Mouse (Mus musculus) neutrophil, adult 5-6 weeks (primary cell): ENCODE measurements around the gene Pomc. TPM values are rescaled to one million over a fixed set of nuclear protein-coding genes. Genes with fewer than 3 reads are reported as not detected.
A peak's percentile ranks its signal among the peaks of the same experiment; 100 is the strongest.
"Not testable (repeated sequence)": the region's sequence is repeated elsewhere in the genome, so short reads cannot be mapped to it uniquely, and the experiment has no call there.

Experiments used
- ATAC-seq: fragments of 151-379, 151-347 bp; 2 replicates; pipeline ENCODE4 v1.8.0; 2017; ENCODE audit warnings: mild to moderate bottlenecking, moderate TSS enrichment; ENCODE audit not compliant: insufficient number of reproducible peaks, poor library complexity, low FRiP score, severe bottlenecking; ENCODE audit errors: extremely low read depth
- total RNA-seq: library from RNA; stranded (forward); fragments of 200-1000 nt; gene quantifications from 2 replicates; pipeline ENCODE4 v1.2.3, GENCODE M21; 2017

The Pomc gene
- 0.70 and 1.2 TPM in 2 replicates for total RNA-seq

DNA sequence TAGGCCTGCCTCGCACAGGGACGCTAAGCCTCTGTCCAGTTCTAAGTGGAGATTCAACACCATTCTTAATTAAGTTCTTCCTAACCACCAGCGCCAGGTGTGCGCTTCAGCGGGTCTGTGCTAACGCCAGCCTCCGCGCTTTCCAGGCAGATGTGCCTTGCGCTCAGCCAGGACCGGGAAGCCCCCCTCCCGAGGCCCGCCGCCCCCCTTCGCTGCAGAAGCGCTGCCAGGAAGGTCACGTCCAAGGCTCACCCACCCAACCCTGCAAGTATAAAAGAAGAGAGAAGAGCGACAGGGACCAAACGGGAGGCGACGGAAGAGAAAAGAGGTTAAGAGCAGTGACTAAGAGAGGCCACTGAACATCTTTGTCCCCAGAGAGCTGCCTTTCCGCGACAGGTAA lies at the start of gene Pomc:
TSS of gene Pomc (plus strand) at position 301 of the 400 bp plus-strand sequence.
- no peak for ATAC-seq

DNA sequence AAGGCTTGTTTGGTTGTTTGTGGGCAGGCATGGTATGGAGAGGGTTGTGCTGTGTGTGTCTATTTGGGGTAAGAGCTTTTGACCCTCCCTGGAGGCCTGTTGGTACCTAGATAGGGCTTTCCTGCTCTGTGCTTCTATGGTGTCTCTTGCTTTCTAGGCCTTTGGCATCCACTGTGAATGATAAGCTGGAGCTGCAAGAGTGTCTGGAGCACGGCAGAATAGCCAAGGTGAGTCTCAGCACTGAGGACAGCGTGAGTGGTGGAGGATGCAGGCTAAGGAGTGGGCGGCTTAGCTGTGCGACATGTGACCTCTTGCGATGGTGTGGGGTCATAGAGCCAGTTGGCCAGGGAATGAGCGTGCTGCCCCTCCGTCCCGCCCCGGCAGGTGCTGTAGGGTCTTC lies 49.3 kb upstream of the Pomc start:
- ATAC-seq = no peak

DNA sequence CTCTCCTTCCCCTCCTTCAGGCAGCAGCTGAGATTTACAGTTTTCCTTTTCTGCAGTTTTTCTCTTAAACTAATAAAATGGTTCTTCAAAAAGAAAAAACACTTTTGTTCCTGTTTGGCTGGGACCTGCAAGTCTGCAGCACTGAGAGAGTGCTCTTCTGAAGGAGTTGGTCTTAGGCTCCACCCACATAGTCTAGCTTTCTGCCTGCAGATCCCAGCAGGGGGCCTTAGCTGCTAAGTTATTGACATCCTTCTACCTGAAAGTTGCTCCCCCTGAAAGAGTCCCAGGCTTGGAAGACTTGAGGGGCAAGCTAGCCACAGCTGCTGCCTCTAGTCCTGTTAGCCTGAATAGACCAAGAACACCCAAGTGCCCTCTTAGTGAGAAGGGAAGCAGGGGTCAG lies 48.4 kb upstream of the Pomc start:
- no peak for ATAC-seq

DNA sequence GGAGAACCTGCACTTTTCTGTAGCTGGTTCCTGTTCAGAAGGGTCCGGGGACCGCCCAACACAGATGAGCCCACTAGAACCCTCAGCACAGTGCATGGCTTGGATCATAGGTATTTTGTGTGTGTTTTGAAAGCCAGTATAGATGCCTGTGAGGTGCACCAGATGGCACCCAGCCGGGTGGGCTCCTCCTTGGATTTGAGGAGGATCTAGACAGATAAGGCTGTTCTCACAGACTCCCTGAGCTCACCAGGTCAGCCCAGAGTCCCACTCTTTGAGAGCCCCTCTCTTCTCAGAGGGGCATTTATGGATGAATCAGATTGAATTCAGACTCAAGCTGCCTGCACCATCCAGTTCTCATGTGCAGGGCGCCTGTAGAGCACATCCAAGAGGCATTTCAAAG lies 47.7 kb upstream of the Pomc start:
- no peak for ATAC-seq

DNA sequence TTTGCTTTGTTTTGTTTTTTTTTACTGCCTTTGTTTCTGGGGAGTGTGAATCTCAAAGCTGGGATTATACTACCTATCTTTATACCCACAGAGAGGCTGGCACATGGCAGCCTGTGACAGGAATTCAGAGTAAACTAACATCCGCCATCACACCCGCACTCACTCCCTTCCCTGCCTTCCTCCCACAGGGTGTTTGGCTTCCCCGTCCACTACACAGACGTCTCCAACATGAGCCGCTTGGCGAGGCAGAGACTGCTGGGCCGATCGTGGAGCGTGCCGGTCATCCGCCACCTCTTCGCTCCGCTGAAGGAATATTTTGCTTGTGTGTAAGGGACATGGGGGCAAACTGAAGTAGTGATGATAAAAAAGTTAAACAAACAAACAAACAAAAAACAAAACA lies 47.3 kb upstream of the Pomc start:
- no peak for ATAC-seq

DNA sequence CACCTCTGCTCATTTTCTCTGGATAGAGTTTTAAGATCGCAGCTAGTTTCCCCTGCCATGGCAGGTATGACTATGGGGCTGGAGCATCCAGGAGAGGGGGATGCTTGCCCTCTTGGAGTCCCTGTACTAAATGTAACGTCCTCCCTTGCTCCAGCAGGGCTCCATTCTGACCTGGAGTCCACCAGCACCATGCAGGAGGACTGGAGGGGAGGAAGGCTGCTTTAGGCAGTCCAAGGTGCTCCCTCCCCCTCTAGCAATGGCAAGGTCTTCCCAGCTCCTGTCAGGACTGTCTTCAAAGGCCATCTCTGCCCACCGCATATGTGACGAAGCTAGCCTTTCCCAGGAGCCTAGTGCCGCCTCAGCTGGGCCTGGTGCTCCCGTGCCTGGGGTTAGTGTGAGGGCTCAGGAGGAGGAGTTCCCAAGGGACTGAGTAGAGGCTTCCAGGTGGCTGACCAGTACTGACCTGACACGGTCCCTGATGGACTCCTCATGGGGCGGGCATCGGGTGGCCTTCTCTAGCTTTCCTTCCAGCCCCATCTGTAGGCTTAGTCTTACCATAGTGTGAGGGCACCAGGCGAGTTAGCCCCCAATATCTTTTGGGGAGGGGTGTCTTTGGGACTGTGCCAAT lies 44.2 kb upstream of the Pomc start:
- no peak for ATAC-seq

DNA sequence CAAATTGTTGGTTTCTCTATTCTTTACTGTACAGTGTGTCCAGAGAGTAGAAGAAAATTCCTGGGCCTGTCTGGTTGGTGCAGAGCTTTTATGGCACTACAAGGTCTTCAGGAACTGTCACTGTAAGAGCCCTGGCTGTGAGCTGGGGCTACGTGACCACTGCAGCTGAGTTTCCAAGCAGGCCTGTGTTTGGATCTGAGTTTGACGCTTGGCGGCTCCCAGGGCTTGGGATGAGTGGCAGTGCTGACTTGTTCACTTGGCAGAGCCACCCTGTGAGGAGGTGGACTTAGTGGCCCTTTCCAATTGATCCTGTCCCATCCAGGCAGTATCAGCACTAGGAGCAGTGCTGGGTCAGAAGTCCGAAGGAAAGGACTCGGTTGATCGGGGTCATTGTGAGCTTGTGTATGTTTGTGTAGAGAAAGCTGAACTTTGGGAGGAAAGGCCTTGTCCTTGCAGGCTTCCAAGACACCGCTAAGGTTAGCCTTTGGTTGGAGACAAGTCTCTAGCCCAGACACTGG lies 42.9 kb upstream of the Pomc start:
- no peak for ATAC-seq

DNA sequence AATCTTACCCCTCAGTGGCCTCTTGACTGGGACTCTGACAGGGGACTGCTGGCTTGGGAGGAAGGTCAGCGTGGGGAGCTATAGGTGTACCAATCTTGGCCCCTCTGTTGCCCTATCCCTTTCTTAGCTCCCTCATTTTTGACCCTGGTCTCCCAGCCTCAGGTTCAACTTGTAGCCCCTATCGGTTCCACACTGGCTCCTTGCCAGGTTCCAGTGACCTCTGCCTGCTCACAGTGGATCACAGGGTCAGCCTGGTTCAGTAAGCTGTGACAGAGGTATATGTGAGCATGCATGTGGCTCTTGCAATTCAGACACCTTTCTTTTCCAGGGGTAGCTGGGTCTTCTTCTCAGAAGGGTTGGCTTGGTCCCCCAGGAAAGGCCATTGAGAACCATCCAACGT lies 38.9 kb upstream of the Pomc start:
- ATAC-seq = no peak

DNA sequence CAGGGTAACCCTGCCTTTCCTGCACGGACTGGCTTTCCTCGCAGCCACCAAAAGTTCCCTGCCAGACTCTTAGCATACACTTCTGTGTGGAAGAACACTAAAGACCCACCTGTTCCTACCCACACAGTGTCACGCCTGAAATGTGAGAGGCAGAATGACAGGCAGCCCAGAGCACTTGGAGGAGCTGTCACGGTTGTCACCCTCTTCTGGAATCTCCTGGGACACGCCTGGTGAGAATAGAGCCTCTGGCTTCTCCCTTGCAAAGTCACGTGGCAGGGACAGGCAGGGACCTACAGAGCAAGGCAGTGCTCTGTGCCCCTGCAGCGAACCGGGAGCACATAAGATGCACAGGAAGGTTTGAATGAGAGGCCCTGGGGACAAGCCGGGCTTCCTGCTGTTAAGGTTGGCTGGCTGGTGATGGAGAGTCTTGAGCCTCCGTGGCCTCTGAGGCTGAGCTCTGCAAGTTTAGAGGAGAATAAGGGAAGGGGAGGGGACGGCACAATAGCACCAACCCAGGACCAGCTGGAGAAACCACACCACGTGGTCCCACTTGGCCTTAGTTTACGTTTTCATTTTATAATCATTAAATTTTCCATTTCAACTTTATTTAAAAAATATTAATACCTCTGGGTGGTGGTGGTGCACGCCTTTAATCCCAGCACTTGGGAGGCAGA lies 36.9 kb upstream of the Pomc start:
- no peak for ATAC-seq

DNA sequence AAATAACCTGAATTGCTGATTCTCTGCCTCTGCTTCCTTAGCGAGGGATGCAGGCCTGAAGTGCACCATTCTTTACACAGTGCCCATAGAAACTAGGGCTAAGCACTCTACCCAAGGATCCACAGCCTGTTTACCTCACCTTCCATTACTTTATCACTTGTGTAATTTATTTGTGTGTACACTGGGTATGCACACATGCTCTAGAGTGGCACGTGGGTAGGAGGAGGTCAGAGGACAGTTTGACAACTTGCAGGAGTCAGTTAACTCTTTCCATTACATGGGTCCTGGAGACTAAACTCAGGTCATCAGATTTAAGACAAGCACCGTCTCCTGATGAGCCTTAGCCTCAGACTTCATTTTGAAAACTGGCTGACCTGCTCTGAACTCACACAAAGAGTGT lies 36.2 kb upstream of the Pomc start:
- ATAC-seq = no peak

DNA sequence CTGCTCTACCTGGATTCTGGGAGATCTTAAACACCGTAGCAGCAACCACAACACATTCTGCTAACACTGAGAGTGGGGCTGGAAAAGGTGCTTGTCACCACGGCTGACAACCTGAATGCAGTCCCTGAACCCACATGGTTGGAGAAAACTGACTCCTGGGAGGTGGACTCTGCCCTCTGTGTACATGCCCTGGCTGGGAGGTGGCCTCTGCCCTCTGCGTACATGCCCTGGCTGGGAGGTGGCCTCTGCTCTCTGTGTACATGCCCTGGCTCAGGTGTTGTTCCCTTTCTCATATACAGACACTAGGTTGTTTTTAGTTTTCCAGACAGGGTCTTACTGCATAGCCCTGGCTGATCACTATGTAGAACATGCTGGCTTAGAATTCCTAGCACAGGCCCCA lies 35.3 kb upstream of the Pomc start:
- no peak for ATAC-seq

DNA sequence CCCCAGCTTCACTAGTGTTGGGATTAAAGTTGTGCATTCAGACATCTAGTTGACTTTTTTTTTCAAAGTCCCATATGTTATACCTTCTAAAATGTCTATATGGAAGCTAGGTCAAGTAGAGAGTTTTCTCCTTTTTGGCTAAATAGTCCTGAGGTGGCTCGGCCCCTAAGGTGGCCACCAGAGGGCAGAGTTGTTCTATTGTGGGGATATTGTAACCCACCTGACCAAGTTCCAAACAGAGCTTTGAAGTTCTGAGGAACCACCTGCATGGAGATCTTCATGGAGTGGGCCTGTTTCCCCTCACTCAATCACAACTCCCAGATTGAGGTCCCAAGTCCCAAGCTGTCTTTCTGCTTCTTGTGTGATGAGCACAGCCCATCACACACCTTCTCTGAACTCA lies 28.6 kb upstream of the Pomc start:
- ATAC-seq = no peak

DNA sequence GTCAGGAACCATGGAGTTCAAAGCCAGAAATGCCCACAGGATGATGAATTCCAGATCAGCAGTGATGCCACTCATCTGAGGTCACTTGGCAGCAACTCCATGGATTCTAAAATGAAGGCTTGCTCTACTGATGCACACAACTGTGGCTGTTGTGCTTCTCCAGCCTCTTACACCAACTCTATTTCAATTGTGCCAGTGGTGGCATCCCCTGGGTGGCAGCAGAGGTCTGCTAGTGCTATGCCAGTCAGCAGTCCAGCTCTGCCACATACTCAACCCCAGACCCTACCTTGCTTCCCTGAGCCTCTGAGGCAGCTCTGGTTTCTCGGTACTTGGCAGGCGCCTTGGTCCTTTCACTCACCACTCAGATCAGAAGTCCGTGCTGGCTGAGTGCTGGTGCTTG lies 25.9 kb upstream of the Pomc start:
- ATAC-seq = no peak

DNA sequence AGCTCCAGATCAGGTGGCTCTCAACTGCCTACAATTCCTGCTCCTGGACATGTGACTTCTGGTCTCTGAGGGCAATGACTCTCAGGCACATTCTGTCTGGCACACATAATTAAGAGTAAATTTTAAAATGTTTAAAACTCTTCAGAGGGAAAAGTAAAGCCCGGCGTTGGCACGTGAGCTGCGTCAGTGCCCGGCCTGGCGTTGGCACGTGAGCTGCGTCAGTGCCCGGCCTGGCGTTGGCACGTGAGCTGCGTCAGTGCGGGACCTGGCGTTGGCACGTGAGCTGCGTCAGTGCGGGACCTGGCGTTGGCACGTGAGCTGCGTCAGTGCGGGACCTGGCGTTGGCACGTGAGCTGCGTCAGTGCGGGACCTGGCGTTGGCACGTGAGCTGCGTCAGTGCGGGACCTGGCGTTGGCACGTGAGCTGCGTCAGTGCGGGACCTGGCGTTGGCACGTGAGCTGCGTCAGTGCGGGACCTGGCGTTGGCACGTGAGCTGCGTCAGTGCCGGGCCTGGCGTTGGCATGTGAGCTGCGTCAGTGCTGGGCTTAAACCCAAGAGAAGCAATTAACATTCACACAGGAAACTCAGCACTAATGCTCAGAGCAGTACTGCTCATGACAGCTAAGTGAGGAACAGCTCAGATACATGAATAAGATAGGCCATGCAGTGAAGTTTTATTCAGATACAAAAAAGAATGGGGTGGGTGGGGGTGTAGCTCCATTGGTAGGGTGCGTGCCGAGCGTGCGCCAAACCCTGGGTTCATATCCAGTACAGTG lies 24.5 kb upstream of the Pomc start:
- not testable (repeated sequence) for ATAC-seq

DNA sequence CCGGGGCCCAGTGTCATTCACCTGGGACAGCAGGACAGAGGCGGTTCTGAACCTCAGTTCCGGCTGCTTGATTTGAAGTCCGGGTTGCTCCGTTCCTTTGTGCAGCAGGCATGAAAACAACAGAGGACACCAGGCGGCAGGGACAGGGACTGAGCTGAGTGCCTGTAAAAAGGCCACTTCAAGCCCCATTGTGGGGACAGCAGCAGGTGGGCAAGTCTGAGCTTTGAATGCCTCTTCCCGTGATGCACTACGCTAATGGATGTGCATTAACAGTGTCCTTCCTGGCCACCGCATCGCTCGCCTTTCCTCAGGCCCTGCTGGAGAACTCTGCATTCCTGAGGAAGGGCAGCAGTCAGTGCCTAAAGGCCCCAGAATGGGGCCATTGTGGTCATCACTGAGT lies 12.7 kb upstream of the Pomc start:
- ATAC-seq = no peak

DNA sequence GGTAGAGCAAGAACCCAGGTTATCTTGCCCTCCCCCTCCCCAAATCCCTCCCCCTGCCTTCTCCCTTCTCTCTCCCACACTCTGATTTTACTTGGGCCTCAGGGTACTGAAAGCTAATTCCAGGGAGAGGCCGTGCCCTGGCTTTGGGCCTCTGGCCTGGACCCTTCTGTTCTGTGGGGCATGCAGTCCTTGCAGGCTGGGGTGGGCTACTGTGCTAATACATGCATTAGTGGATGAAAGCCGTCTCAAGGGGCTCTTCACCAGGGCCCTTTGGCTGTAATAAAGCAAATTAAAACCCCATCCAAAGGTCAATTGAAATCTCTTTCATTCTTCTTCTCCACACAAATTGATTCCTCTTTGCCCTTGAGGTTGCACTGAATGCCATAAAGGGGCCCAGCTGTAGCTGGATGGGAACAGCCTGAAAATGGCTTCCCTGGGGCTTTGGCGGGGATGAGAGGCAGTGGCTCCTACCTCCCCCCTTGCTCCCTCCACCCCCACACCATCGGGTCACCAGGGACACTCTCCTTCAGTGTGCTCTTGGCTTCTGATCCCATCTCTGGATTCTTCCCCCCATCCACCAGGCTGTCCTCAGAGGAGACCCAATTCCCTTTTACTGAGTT lies 10.2 kb upstream of the Pomc start:
- no peak for ATAC-seq

DNA sequence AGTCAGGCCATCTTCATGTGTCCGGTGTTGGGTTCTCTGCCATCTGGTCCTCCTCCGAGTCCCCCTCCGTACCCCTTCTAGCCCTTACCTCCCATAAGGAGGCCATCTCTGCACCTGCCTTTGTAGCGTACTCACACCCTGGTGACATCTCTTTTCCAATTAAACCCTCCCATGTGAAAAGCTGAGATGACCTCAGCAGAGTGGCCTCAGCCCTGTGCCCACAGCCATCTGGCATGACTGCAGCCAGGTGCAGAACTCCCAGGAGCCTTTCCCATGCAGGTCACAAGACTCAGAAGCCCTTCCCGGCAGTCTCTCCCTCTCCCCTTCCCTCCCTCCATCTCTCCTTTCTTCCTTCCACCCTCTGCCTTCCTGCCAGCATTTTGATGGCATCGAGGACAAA lies 7.2 kb upstream of the Pomc start:
- 0 out of 2 replicates have a peak, but pooled peaks have one; percentile 16 for ATAC-seq

DNA sequence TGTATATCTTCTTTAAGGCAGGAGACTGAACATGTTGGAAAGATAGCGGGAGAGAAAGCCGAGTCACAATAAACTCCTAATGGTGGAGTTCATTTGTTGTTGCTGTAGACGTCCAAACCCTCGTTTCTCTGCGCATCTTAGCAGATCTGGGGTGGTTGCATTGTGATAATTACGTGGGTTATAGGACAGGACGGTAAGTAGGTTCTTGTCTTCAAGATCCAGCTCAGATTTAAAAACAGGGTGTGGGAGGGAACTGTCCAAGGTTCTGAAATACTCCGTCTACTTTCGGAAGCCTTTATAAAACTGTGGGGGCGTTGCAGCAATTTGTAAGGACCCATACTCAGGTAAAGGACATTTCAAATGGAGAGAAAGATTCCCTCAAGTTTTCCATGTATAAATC lies 620 bp downstream of the Pomc start:
- no peak for ATAC-seq

DNA sequence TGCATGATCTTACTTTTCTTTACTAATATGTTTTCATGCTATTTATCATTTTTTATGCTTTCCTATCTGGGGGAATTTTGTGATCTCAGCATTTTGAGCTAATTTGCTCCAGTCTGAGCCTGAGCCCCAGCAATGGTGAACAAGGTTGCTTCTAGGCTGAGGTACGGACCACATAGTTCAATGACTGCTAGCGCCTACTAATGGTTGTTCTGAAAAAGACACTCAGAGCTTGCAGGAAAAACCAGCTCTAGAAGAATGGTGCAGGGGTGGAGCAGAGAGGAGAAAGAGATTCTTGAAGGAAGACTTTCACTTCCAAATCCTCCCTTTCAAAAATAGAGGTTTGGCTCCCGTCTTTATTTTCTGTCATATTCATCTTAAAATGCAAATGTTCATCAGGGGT lies 1.6 kb downstream of the Pomc start:
- ATAC-seq = no peak
